ENCODE assay signal across 8 mouse cellular contexts in the genomic region with DNA sequence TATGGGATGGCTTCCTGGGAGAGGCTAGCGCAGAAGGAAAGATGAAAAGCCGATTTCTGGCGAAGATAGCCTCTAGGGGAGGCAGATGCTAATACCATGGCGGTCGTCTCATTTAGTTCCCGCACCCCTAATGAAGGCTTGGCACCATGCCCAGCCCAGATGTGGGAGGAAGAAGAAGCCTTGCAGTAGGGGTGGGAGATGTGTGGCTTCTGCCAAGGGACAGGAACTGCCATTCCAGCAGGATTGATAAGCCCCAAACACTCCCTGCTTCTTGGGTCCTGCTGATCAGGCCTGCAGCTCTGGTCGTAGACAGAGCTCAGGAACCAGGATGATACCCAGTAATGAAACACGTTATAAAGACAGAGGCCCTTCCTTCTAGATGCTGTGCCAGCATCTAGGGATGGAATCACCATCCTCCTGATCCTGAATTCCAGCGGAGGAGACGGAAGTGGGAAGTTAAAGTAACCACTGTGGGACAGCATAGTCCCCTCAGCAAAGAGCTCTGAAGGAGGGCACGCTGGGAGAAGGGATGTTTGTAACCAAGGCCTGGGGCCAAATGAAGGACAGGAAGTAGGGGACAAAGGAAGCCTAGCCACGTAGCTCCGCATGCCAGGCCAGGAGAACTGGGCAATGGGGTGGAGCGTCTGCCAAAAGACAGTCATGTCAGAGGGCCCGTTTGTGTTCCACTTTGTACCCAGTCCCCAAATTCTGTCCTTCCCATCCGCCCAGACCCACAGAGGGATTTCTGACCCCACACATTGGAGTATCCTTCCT. TPM values are rescaled to one million over a fixed set of nuclear protein-coding genes. Genes with fewer than 3 reads are reported as not detected.
DNase-seq lines count a peak whose midpoint lies in the region; ATAC-seq and TF ChIP-seq lines count a peak whose summit lies in the region.

No protein-coding gene starts in this region.

- DNase-seq in lung, adult 18-20 months = peak; percentile 35 to 54
- no peak for DNase-seq in lung, adult 2 months
- DNase-seq in hindbrain, embryonic 10.5 days (ENCODE audit: low spot score) = no peak
- DNase-seq in liver = peak; percentile 38
- no peak for DNase-seq in urinary bladder, postnatal 14 days (ENCODE audit: low spot score)
- DNase-seq in T-cell, adult 2 months (ENCODE audit: low spot score) = no peak

- TF ChIP-seq CTCF in lung, adult 2 months (IDR thresholded peaks at IDR 0.05; ENCODE audit: insufficient read depth, low read length) = no peak

- no peaks in the 10 kb centered on the region for H3K27me3 ChIP-seq in embryonic facial prominence, embryonic 12.5 days
- 0 out of 2 replicates have a peak, but pooled peaks cover 13% of the 10 kb centered on the region for H3K27me3 ChIP-seq in hindbrain, embryonic 10.5 days (ENCODE audit: insufficient read depth, poor library complexity, severe bottlenecking)
- no peaks in the 10 kb centered on the region for H3K27me3 ChIP-seq in neural tube, embryonic 15.5 days (replicated peaks)

- WGBS in lung, adult 2 months = 42% methylated on average over 16 of the region's 16 CpGs
- WGBS in embryonic facial prominence, embryonic 12.5 days = 36% methylated on average over 16 of the region's 16 CpGs
- WGBS in hindbrain, embryonic 10.5 days = 70% methylated on average over 16 of the region's 16 CpGs
- WGBS in neural tube, embryonic 15.5 days = 34% methylated on average over 16 of the region's 16 CpGs

- ATAC-seq in embryonic facial prominence, embryonic 12.5 days (ENCODE audit: insufficient number of reproducible peaks, insufficient read depth, low FRiP score, low TSS enrichment) = no peak
- ATAC-seq in neural tube, embryonic 15.5 days (ENCODE audit: low FRiP score) = no peak

- peak overlapping the region; percentile 76 for H3K4me2 ChIP-seq in embryonic facial prominence, embryonic 12.5 days (replicated peaks)
- H3K4me2 ChIP-seq in neural tube, embryonic 15.5 days = peak overlapping the region; percentile 88

- no peaks in the 10 kb centered on the region for H3K9me3 ChIP-seq in embryonic facial prominence, embryonic 12.5 days
- H3K9me3 ChIP-seq in hindbrain, embryonic 10.5 days = no peaks in the 10 kb centered on the region
- no peaks in the 10 kb centered on the region for H3K9me3 ChIP-seq in neural tube, embryonic 15.5 days (replicated peaks)

- peaks cover 6% of the 10 kb centered on the region for H3K4me1 ChIP-seq in lung, adult 2 months (ENCODE audit: control insufficient read depth, insufficient read depth, low read length)
- peaks cover 38% of the 10 kb centered on the region for H3K4me1 ChIP-seq in embryonic facial prominence, embryonic 12.5 days
- peaks cover 49% of the 10 kb centered on the region for H3K4me1 ChIP-seq in hindbrain, embryonic 10.5 days (replicated peaks)
- peaks cover 49% of the 10 kb centered on the region for H3K4me1 ChIP-seq in neural tube, embryonic 15.5 days

- no peak overlapping the region for H3K4me3 ChIP-seq in lung, adult 2 months (replicated peaks; ENCODE audit: extremely low read depth, low read depth, low read length)
- H3K4me3 ChIP-seq in embryonic facial prominence, embryonic 12.5 days = no peak overlapping the region
- H3K4me3 ChIP-seq in hindbrain, embryonic 10.5 days = peak overlapping the region; percentile 87
- peak overlapping the region; percentile 72 for H3K4me3 ChIP-seq in neural tube, embryonic 15.5 days (replicated peaks)

- TF ChIP-seq POLR2A in lung, adult 2 months (IDR thresholded peaks at IDR 0.05; ENCODE audit: borderline replicate concordance, extremely low read depth, low read depth, low read length) = no peak

- peak overlapping the region; percentile 24; the same call in 1 of the 2 replicates for H3K27ac ChIP-seq in embryonic facial prominence, embryonic 12.5 days
- no peak overlapping the region; the same call in 1 of the 2 replicates for H3K27ac ChIP-seq in hindbrain, embryonic 10.5 days
- peak overlapping the region; percentile 95 for H3K27ac ChIP-seq in neural tube, embryonic 15.5 days (replicated peaks)

- H3K36me3 ChIP-seq in embryonic facial prominence, embryonic 12.5 days = no peaks in the 10 kb centered on the region
- H3K36me3 ChIP-seq in hindbrain, embryonic 10.5 days = peaks cover 7% of the 10 kb centered on the region; the same call in 1 of the 2 replicates
- no peaks in the 10 kb centered on the region for H3K36me3 ChIP-seq in neural tube, embryonic 15.5 days

- H3K9ac ChIP-seq in embryonic facial prominence, embryonic 12.5 days = peak overlapping the region; percentile 91; the same call in 1 of the 2 replicates
- peak overlapping the region; percentile 90 for H3K9ac ChIP-seq in neural tube, embryonic 15.5 days (replicated peaks)

RNA-seq across cellular contexts. Expression of a gene that starts 2.2 kb away (rescaled TPM):
- polyA plus RNA-seq in lung, adult 2 months (2012; rRNA removed) = 29.1 and 33.8 TPM in 2 replicates
- polyA plus RNA-seq in embryonic facial prominence, embryonic 12.5 days (2016; fragmentation: Nextera tagmentation; extraction: Ambion mirVana) = 19.7 and 20.6 TPM in 2 replicates
- 16.1 and 21.4 TPM in 2 replicates for polyA plus RNA-seq in hindbrain, embryonic 10.5 days (2016; fragmentation: Nextera tagmentation; extraction: Ambion mirVana)
- 21.5 and 23.9 TPM in 2 replicates for polyA plus RNA-seq in neural tube, embryonic 15.5 days (2015; fragmentation: Nextera tagmentation; extraction: Ambion mirVana)

RNA-seq across cellular contexts. Expression of a gene that starts 16.3 kb away (rescaled TPM):
- 43.3 and 45.0 TPM in 2 replicates for polyA plus RNA-seq in lung, adult 2 months (2012; rRNA removed)
- 7.7 and 7.9 TPM in 2 replicates for polyA plus RNA-seq in embryonic facial prominence, embryonic 12.5 days (2016; fragmentation: Nextera tagmentation; extraction: Ambion mirVana)
- 11.3 and 14.8 TPM in 2 replicates for polyA plus RNA-seq in hindbrain, embryonic 10.5 days (2016; fragmentation: Nextera tagmentation; extraction: Ambion mirVana)
- 49.5 and 55.6 TPM in 2 replicates for polyA plus RNA-seq in neural tube, embryonic 15.5 days (2015; fragmentation: Nextera tagmentation; extraction: Ambion mirVana)

RNA-seq across cellular contexts. Expression of a gene that starts 19.7 kb away (rescaled TPM):
- 52.3 and 80.8 TPM in 2 replicates for polyA plus RNA-seq in lung, adult 2 months (2012; rRNA removed)
- 170 and 181 TPM in 2 replicates for polyA plus RNA-seq in embryonic facial prominence, embryonic 12.5 days (2016; fragmentation: Nextera tagmentation; extraction: Ambion mirVana)
- 228 and 253 TPM in 2 replicates for polyA plus RNA-seq in hindbrain, embryonic 10.5 days (2016; fragmentation: Nextera tagmentation; extraction: Ambion mirVana)
- 175 and 183 TPM in 2 replicates for polyA plus RNA-seq in neural tube, embryonic 15.5 days (2015; fragmentation: Nextera tagmentation; extraction: Ambion mirVana)

RNA-seq across cellular contexts. Expression of a gene that starts 35.9 kb away (rescaled TPM):
- 52.4 and 108 TPM in 2 replicates for polyA plus RNA-seq in lung, adult 2 months (2012; rRNA removed)
- 867 and 893 TPM in 2 replicates for polyA plus RNA-seq in embryonic facial prominence, embryonic 12.5 days (2016; fragmentation: Nextera tagmentation; extraction: Ambion mirVana)
- 878 and 961 TPM in 2 replicates for polyA plus RNA-seq in hindbrain, embryonic 10.5 days (2016; fragmentation: Nextera tagmentation; extraction: Ambion mirVana)
- 949 and 1,025 TPM in 2 replicates for polyA plus RNA-seq in neural tube, embryonic 15.5 days (2015; fragmentation: Nextera tagmentation; extraction: Ambion mirVana)

RNA-seq across cellular contexts. Expression of a gene that starts 36.0 kb away (rescaled TPM):
- polyA plus RNA-seq in lung, adult 2 months (2012; rRNA removed) = 33.3 and 36.6 TPM in 2 replicates
- polyA plus RNA-seq in embryonic facial prominence, embryonic 12.5 days (2016; fragmentation: Nextera tagmentation; extraction: Ambion mirVana) = 24.5 and 26.1 TPM in 2 replicates
- 15.0 and 20.1 TPM in 2 replicates for polyA plus RNA-seq in hindbrain, embryonic 10.5 days (2016; fragmentation: Nextera tagmentation; extraction: Ambion mirVana)
- 19.0 and 22.4 TPM in 2 replicates for polyA plus RNA-seq in neural tube, embryonic 15.5 days (2015; fragmentation: Nextera tagmentation; extraction: Ambion mirVana)

Comparison
In these comparisons a context has a peak if more than half of its experiments do, and no peak if none do; other contexts are left out.
1. DNase-seq: peak in lung, adult 18-20 months (2 of 2) and liver (single experiment); none in lung, adult 2 months (single experiment), hindbrain, embryonic 10.5 days (single experiment), urinary bladder, postnatal 14 days (single experiment) and T-cell, adult 2 months (single experiment).
2. H3K4me3 ChIP-seq: peak in hindbrain, embryonic 10.5 days (single experiment) and neural tube, embryonic 15.5 days (single experiment); none in lung, adult 2 months (single experiment) and embryonic facial prominence, embryonic 12.5 days (single experiment).